26 mouse cellular contexts compared by ENCODE assay signal in genomic region chr11:67949475-67949874, GRCm38 (mm10). TPM values are rescaled to one million over a fixed set of nuclear protein-coding genes. Genes with fewer than 3 reads are reported as not detected.
DNase-seq lines count a peak whose midpoint lies in the region; ATAC-seq and TF ChIP-seq lines count a peak whose summit lies in the region.
"Had no signal": no experiment of that assay in that cellular context is flagged by ENCODE, and none has a peak within 500 bp of the region (broad histone marks: within the 10 kb centered on the region; RNA-seq: fewer than 3 reads in every experiment).

No protein-coding gene starts in this region.

- H3K36me3 ChIP-seq in forebrain, embryonic 14.5 days (ENCODE audit: control insufficient read depth, insufficient read depth, low read length): no peaks in the 10 kb centered on the region
- H3K36me3 ChIP-seq in hindbrain, postnatal 0 days (ENCODE audit: insufficient read depth, low read length): no peaks in the 10 kb centered on the region
- H3K36me3 ChIP-seq: forebrain, embryonic 10.5 days; hindbrain, embryonic 12.5 days; hindbrain, embryonic 15.5 days; intestine, embryonic 15.5 days had no signal

- no peak overlapping the region for H3K4me2 ChIP-seq in forebrain, embryonic 14.5 days (ENCODE audit: low read length)
- H3K4me2 ChIP-seq in hindbrain, postnatal 0 days (ENCODE audit: low read depth, low read length): no peak overlapping the region
- H3K4me2 ChIP-seq: forebrain, embryonic 13.5 days; heart, embryonic 11.5 days; hindbrain, embryonic 12.5 days; hindbrain, embryonic 15.5 days; intestine, embryonic 15.5 days had no signal

- ATAC-seq in forebrain, embryonic 14.5 days: no peak
- ATAC-seq in hindbrain, postnatal 0 days: no peak
- ATAC-seq: forebrain, embryonic 13.5 days; intestine, embryonic 15.5 days had no signal

- H3K9me3 ChIP-seq in forebrain, embryonic 14.5 days (replicated peaks; ENCODE audit: control insufficient read depth, low read length): no peaks in the 10 kb centered on the region
- no peaks in the 10 kb centered on the region for H3K9me3 ChIP-seq in hindbrain, postnatal 0 days (ENCODE audit: low read length)
- H3K9me3 ChIP-seq: forebrain, embryonic 10.5 days; forebrain, embryonic 13.5 days; hindbrain, embryonic 12.5 days; hindbrain, embryonic 15.5 days; intestine, embryonic 15.5 days had no signal

- no peaks in the 10 kb centered on the region for H3K4me1 ChIP-seq in forebrain, embryonic 14.5 days (ENCODE audit: control insufficient read depth, insufficient read depth, low read length)
- H3K4me1 ChIP-seq in hindbrain, postnatal 0 days (ENCODE audit: insufficient read depth, low read length): no peaks in the 10 kb centered on the region
- H3K4me1 ChIP-seq: forebrain, embryonic 10.5 days; forebrain, embryonic 13.5 days; hindbrain, embryonic 12.5 days; hindbrain, embryonic 15.5 days had no signal

- no peak overlapping the region for H3K9ac ChIP-seq in forebrain, embryonic 14.5 days (ENCODE audit: low read length)
- H3K9ac ChIP-seq in hindbrain, postnatal 0 days (replicated peaks; ENCODE audit: low read length): no peak overlapping the region
- H3K9ac ChIP-seq: forebrain, embryonic 13.5 days; hindbrain, embryonic 12.5 days; hindbrain, embryonic 15.5 days; intestine, embryonic 15.5 days had no signal

- no peak overlapping the region for H3K4me3 ChIP-seq in forebrain, embryonic 14.5 days (ENCODE audit: low read depth, low read length)
- H3K4me3 ChIP-seq in hindbrain, postnatal 0 days (ENCODE audit: low read length): no peak overlapping the region
- H3K4me3 ChIP-seq: forebrain, embryonic 10.5 days; forebrain, embryonic 13.5 days; heart, adult 2 months; hindbrain, embryonic 12.5 days; hindbrain, embryonic 15.5 days; intestine, embryonic 15.5 days had no signal

- DNase-seq in cerebellum, postnatal 10 days: peak; percentile 34 to 40
- DNase-seq in cerebellum, adult 11 months: no peak
- peak; percentile 8 for DNase-seq in thymus, postnatal 25 days
- DNase-seq in thymus, postnatal 4 days: no peak
- DNase-seq in T-cell, adult 2 months (ENCODE audit: low spot score): peak; percentile 58
- no peak for DNase-seq in forebrain, embryonic 14.5 days (ENCODE audit: low spot score)
- DNase-seq in hindbrain, postnatal 0 days (ENCODE audit: low spot score): no peak
- DNase-seq: adrenal gland, postnatal 10 days; adrenal gland, postnatal 36 days; cerebellum, adult 2 months; cerebellum, adult 9-11 months; cerebellum, postnatal 36 days; gastrocnemius, postnatal 25 days; heart, adult 2 months; kidney, adult 11 months had no signal

- no peak for TF ChIP-seq CTCF in hindbrain, postnatal 0 days (IDR thresholded peaks at IDR 0.05; ENCODE audit: low read depth)

- no peak overlapping the region for H3K27ac ChIP-seq in forebrain, embryonic 14.5 days (ENCODE audit: low read depth, low read length)
- no peak overlapping the region for H3K27ac ChIP-seq in hindbrain, postnatal 0 days
- H3K27ac ChIP-seq: forebrain, embryonic 10.5 days; forebrain, embryonic 13.5 days; heart, adult 2 months; hindbrain, embryonic 12.5 days; hindbrain, embryonic 15.5 days; intestine, embryonic 15.5 days had no signal

- H3K27me3 ChIP-seq in forebrain, embryonic 14.5 days (replicated peaks; ENCODE audit: control insufficient read depth, insufficient read depth, low read length): no peaks in the 10 kb centered on the region
- H3K27me3 ChIP-seq in hindbrain, postnatal 0 days (ENCODE audit: insufficient read depth, low read length): no peaks in the 10 kb centered on the region
- H3K27me3 ChIP-seq: forebrain, embryonic 13.5 days; hindbrain, embryonic 12.5 days; hindbrain, embryonic 15.5 days; intestine, embryonic 15.5 days had no signal

- 85% methylated on average over 9 of the region's 9 CpGs for WGBS in forebrain, embryonic 14.5 days
- 68% methylated on average over 9 of the region's 9 CpGs for WGBS in hindbrain, postnatal 0 days

RNA-seq across cellular contexts. Expression of gene Cfap52, which starts 16.0 kb away (rescaled TPM):
- 2.3 and 3.2 TPM in 2 replicates for polyA plus RNA-seq in forebrain, embryonic 14.5 days (2014; fragmentation: Nextera tagmentation; extraction: Ambion mirVana)
- 1.6 and 3.3 TPM in 2 replicates for total RNA-seq in hindbrain, postnatal 0 days (2014; rRNA removed)
- polyA plus RNA-seq in hindbrain, postnatal 0 days (2015; fragmentation: Nextera tagmentation; extraction: Ambion mirVana): 4.6 and 5.5 TPM in 2 replicates
- total RNA-seq: adrenal gland, adult 18-20 months; adrenal gland, postnatal 36 days; heart, adult 2 months; heart, postnatal 25 days; hematopoietic stem cell, adult 5-6 weeks had no signal
- polyA plus RNA-seq: embryonic facial prominence, embryonic 11.5 days; heart, embryonic 14.5 days had no signal

RNA-seq across cellular contexts. Expression of gene Stx8, which starts 16.5 kb away (rescaled TPM):
- 73.6 and 74.1 TPM in 2 replicates for polyA plus RNA-seq in forebrain, embryonic 14.5 days (2014; fragmentation: Nextera tagmentation; extraction: Ambion mirVana)
- total RNA-seq in hindbrain, postnatal 0 days (2014; rRNA removed): 9.2 and 10.8 TPM in 2 replicates
- 62.5 and 65.8 TPM in 2 replicates for polyA plus RNA-seq in hindbrain, postnatal 0 days (2015; fragmentation: Nextera tagmentation; extraction: Ambion mirVana)

RNA-seq across cellular contexts. Expression of gene Usp43, which starts 27.5 kb away (rescaled TPM):
- polyA plus RNA-seq in forebrain, embryonic 14.5 days (2014; fragmentation: Nextera tagmentation; extraction: Ambion mirVana): 0.61 and 1.1 TPM in 2 replicates
- 0.94 and 1.6 TPM in 2 replicates for total RNA-seq in hindbrain, postnatal 0 days (2014; rRNA removed)
- polyA plus RNA-seq in hindbrain, postnatal 0 days (2015; fragmentation: Nextera tagmentation; extraction: Ambion mirVana): 0.37 and 0.68 TPM in 2 replicates
- total RNA-seq: hematopoietic stem cell, adult 5-6 weeks had no signal

Comparison
In these comparisons a context has a peak if more than half of its experiments do, and no peak if none do; other contexts are left out.
1. DNase-seq: peak in cerebellum, postnatal 10 days (2 of 2), thymus, postnatal 25 days (single experiment) and T-cell, adult 2 months (single experiment); none in cerebellum, adult 11 months (single experiment), thymus, postnatal 4 days (single experiment), forebrain, embryonic 14.5 days (single experiment) and hindbrain, postnatal 0 days (single experiment).